Mouse (Mus musculus): ENCODE results near the gene Frg2f1.

- TF ChIP-seq EP300 (IDR thresholded peaks at IDR 0.05; ENCODE audit: low read depth) (no peak), CTCF (IDR thresholded peaks at IDR 0.05; ENCODE audit: low read depth) (no peak)
Observed at GRCm38 (mm10) chr4:119492291-119492932, 46.9 kb downstream of the Frg2f1 start, which contains the start of gene Rimkla.

Data from liver, embryonic 14.5 days (tissue).